Comparison of ENCODE assay signal across 20 mouse cellular contexts in the genomic region with DNA sequence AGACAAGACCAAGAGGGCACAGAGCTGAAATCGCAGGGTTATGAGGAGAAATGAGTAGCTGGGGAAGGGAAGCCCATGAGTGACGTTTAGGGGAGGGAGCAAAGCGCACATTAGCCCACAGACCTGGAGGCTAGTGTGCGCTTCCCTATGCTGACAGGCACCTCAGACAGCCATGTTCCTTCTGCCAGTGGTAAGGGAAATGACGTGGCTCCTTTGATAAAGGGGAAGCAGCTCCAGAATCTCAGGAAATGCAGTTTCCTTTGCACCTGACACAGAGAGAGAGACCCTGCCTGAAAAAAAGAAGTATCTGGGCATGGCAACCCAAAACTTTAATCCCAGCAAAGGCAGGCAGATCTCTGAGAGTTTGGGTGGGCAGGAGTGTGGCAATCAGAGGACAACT. TPM values are rescaled to one million over a fixed set of nuclear protein-coding genes. Genes with fewer than 3 reads are reported as not detected.
DNase-seq lines count a peak whose midpoint lies in the region; ATAC-seq and TF ChIP-seq lines count a peak whose summit lies in the region.
"Had no signal": no experiment of that assay in that cellular context is flagged by ENCODE, and none has a peak within 500 bp of the region (broad histone marks: within the 10 kb centered on the region; RNA-seq: fewer than 3 reads in every experiment).

No protein-coding gene starts in this region.

- WGBS in lung, embryonic 15.5 days, result 70% methylated on average over 5 of the region's 5 CpGs

- no peak overlapping the region for H3K4me3 ChIP-seq in lung, embryonic 15.5 days
- no peak overlapping the region; a peak in 2 of 4 replicates for H3K4me3 ChIP-seq in MEL (ENCODE audit: control insufficient read depth in 1 of 2, insufficient read depth in 1 of 2, low read depth in 2 of 2, low read length in 2 of 2)

- peak; percentile 28 to 44; a peak in 1 of 4 replicates for TF ChIP-seq EP300 in MEL (IDR thresholded peaks at IDR 0.05; ENCODE audit: low read depth in 1 of 2, low read length in 2 of 2)

- peak in 1 of 2 experiments; percentile 44; a peak in 1 of 4 replicates for TF ChIP-seq POLR2A in MEL (IDR thresholded peaks at IDR 0.05; ENCODE audit: control insufficient read depth in 1 of 2, insufficient read depth in 1 of 2, low read depth in 1 of 2, low read length in 2 of 2, poor library complexity in 1 of 2)

- no peaks in the 10 kb centered on the region for H3K36me3 ChIP-seq in lung, embryonic 15.5 days
- H3K36me3 ChIP-seq in MEL (ENCODE audit: control insufficient read depth in 1 of 2, insufficient read depth in 2 of 2, low read length in 2 of 2), result peaks cover 0 to 22% of the 10 kb centered on the region in 2 experiments; a peak in 2 of 4 replicates
- H3K36me3 ChIP-seq in splenic B cell, adult 2 months (ENCODE audit: control insufficient read depth, insufficient read depth, low read length, poor library complexity, severe bottlenecking), result no peaks in the 10 kb centered on the region
- H3K36me3 ChIP-seq: embryonic facial prominence, embryonic 12.5 days; neural tube, embryonic 13.5 days had no signal

- no peak for TF ChIP-seq CTCF in MEL (IDR thresholded peaks at IDR 0.05 in 2 of 3, conservative IDR thresholded peaks at IDR 0.05 in 1 of 3; ENCODE audit: control insufficient read depth in 1 of 3, insufficient read depth in 1 of 3, low read depth in 2 of 3, low read length in 3 of 3, poor library complexity in 1 of 3, severe bottlenecking in 1 of 3)

- peaks cover 12% of the 10 kb centered on the region for H3K79me2 ChIP-seq in MEL (ENCODE audit: control insufficient read depth, insufficient read depth, low read length, poor library complexity)

- peaks cover 16% of the 10 kb centered on the region for H3K4me1 ChIP-seq in lung, embryonic 15.5 days
- peaks cover 0 to 20% of the 10 kb centered on the region in 2 experiments; a peak in 3 of 4 replicates for H3K4me1 ChIP-seq in MEL (ENCODE audit: control insufficient read depth in 1 of 2, insufficient read depth in 2 of 2, low read length in 2 of 2)

- no peaks in the 10 kb centered on the region for H3K27me3 ChIP-seq in lung, embryonic 15.5 days
- H3K27me3 ChIP-seq in MEL (ENCODE audit: control insufficient read depth in 1 of 2, insufficient read depth in 2 of 2, low read length in 2 of 2), result no peaks in the 10 kb centered on the region
- H3K27me3 ChIP-seq in splenic B cell, adult 2 months (ENCODE audit: control insufficient read depth, insufficient read depth, low read length, poor library complexity, severe bottlenecking), result no peaks in the 10 kb centered on the region
- H3K27me3 ChIP-seq: embryonic facial prominence, embryonic 12.5 days; neural tube, embryonic 13.5 days had no signal

- H3K9me3 ChIP-seq in lung, embryonic 15.5 days, result no peaks in the 10 kb centered on the region
- H3K9me3 ChIP-seq in MEL (replicated peaks; ENCODE audit: insufficient read depth, low read length), result no peaks in the 10 kb centered on the region
- H3K9me3 ChIP-seq: embryonic facial prominence, embryonic 12.5 days; forebrain, embryonic 10.5 days; neural tube, embryonic 13.5 days had no signal

- no peak for ATAC-seq in lung, embryonic 15.5 days (ENCODE audit: borderline replicate concordance, extremely low read depth, low FRiP score, low TSS enrichment)

- H3K4me2 ChIP-seq in lung, embryonic 15.5 days, result no peak overlapping the region

- 0 out of 2 replicates have a peak overlapping the region, but pooled peaks have one; percentile 2 for H3K27ac ChIP-seq in lung, embryonic 15.5 days
- peak overlapping the region; percentile 62 for H3K27ac ChIP-seq in MEL (ENCODE audit: control insufficient read depth, low read depth, low read length)
- H3K27ac ChIP-seq: embryonic facial prominence, embryonic 12.5 days; neural tube, embryonic 13.5 days had no signal

- TF ChIP-seq RAD21 in MEL (IDR thresholded peaks at IDR 0.05; ENCODE audit: low read depth, low read length), result no peak

- H3K9ac ChIP-seq in lung, embryonic 15.5 days, result no peak overlapping the region
- H3K9ac ChIP-seq in MEL (ENCODE audit: control insufficient read depth, low read depth, low read length, poor library complexity, severe bottlenecking), result peak overlapping the region; percentile 30
- H3K9ac ChIP-seq: embryonic facial prominence, embryonic 12.5 days; neural tube, embryonic 13.5 days had no signal

- no peak for DNase-seq in lung, postnatal 4 days
- DNase-seq in MEL (ENCODE audit: low read depth, low spot score), result peak; percentile 74
- DNase-seq in induced T-regulatory cell, adult 2 months (ENCODE audit: low read depth), result peak; percentile 32
- peak; percentile 62 for DNase-seq in splenic B cell, adult 2 months (ENCODE audit: low read depth, low spot score)
- no peak for DNase-seq in ovary, adult 18-20 months (ENCODE audit: low spot score)
- DNase-seq in cerebellum, postnatal 36 days, result no peak
- DNase-seq: adrenal gland, postnatal 10 days; cerebellum, postnatal 10 days; heart, adult 18-20 months; kidney, postnatal 25 days; layer of hippocampus, postnatal 36 days; lung, postnatal 10 days; midbrain, embryonic 14.5 days; spleen, adult 18-20 months had no signal

TF ChIP-seq in MEL, 35 proteins besides CTCF, POLR2A, EP300 and RAD21 (continues in another document):
- TF ChIP-seq TAL1 (IDR thresholded peaks at IDR 0.05; ENCODE audit: low read length) (no peak), ELF1 (IDR thresholded peaks at IDR 0.05; ENCODE audit: low read depth, low read length) (peak; percentile 39; the same call in 1 of the 2 replicates), TCF12 (IDR thresholded peaks at IDR 0.05; ENCODE audit: low read depth, low read length) (no peak; the same call in 1 of the 2 replicates), MAZ (IDR thresholded peaks at IDR 0.05; ENCODE audit: low read depth, low read length) (no peak), SIN3A (IDR thresholded peaks at IDR 0.05; ENCODE audit: low read length) (no peak), CHD2 (IDR thresholded peaks at IDR 0.05; ENCODE audit: low read length) (no peak), CHD1 (IDR thresholded peaks at IDR 0.05; ENCODE audit: low read depth, low read length) (no peak), MAFK (IDR thresholded peaks at IDR 0.05; ENCODE audit: borderline replicate concordance, low read depth, low read length) (no peak), ETS1 (IDR thresholded peaks at IDR 0.05; ENCODE audit: low read depth, low read length) (peak; percentile 56), SMC3 (IDR thresholded peaks at IDR 0.05; ENCODE audit: low read depth, low read length) (no peak; the same call in 1 of the 2 replicates), ZMIZ1 (IDR thresholded peaks at IDR 0.05; ENCODE audit: low read depth, low read length) (no peak), RCOR1 (IDR thresholded peaks at IDR 0.05; ENCODE audit: low read depth, low read length) (no peak), BHLHE40 (IDR thresholded peaks at IDR 0.05; ENCODE audit: borderline replicate concordance, low read depth, low read length) (peak; percentile 52; the same call in 1 of the 2 replicates), NRF1 (IDR thresholded peaks at IDR 0.05; ENCODE audit: insufficient read depth, low read depth, low read length, poor library complexity, severe bottlenecking) (no peak), GATA1 (IDR thresholded peaks at IDR 0.05; ENCODE audit: low read depth, low read length) (peak; percentile 52), E2F4 (IDR thresholded peaks at IDR 0.05; ENCODE audit: borderline replicate concordance, low read depth, low read length) (no peak), USF2 (IDR thresholded peaks at IDR 0.05; ENCODE audit: borderline replicate concordance in 1 of 2, insufficient read depth in 1 of 2, low read depth in 1 of 2, low read length in 2 of 2) (no peak), USF1 (IDR thresholded peaks at IDR 0.05; ENCODE audit: low read depth, low read length) (no peak), POLR2AphosphoS5 (IDR thresholded peaks at IDR 0.05; ENCODE audit: borderline replicate concordance, low read depth, low read length) (no peak), NELFE (IDR thresholded peaks at IDR 0.05; ENCODE audit: low read depth, low read length) (peak; percentile 48), ZC3H11A (IDR thresholded peaks at IDR 0.05; ENCODE audit: low read depth, low read length) (no peak), KAT2A (conservative IDR thresholded peaks at IDR 0.05; ENCODE audit: low read depth, low read length) (no peak), HCFC1 (IDR thresholded peaks at IDR 0.05; ENCODE audit: low read depth, low read length) (peak; percentile 53; the same call in 1 of the 2 replicates), ZKSCAN1 (IDR thresholded peaks at IDR 0.05; ENCODE audit: low read depth, low read length) (no peak), TBP (IDR thresholded peaks at IDR 0.05; ENCODE audit: low read depth, low read length) (0 out of 2 replicates have a peak, but pooled peaks have one; percentile 19)

RNA-seq across cellular contexts. Expression of a gene that starts 1.0 kb away (rescaled TPM):
- 65.7 and 68.9 TPM in 2 replicates for polyA plus RNA-seq in lung, embryonic 15.5 days (2015; fragmentation: Nextera tagmentation; extraction: Ambion mirVana)
- 32.3 and 38.1 TPM in 2 replicates for total RNA-seq in MEL (2012; rRNA removed)
- polyA plus RNA-seq in MEL (2012; ENCODE audit: insufficient read depth in 1 of 2, insufficient read length in 2 of 2, low read depth in 1 of 2, low replicate concordance in 2 of 2, missing spikeins in 1 of 2), result 10 to 100 TPM in 1 of 2 experiments, not detected in 1; 43.2 TPM

RNA-seq across cellular contexts. Expression of a gene that starts 18.4 kb away (rescaled TPM):
- 46.9 and 50.3 TPM in 2 replicates for polyA plus RNA-seq in lung, embryonic 15.5 days (2015; fragmentation: Nextera tagmentation; extraction: Ambion mirVana)
- total RNA-seq in MEL (2012; rRNA removed), result 39.0 and 43.6 TPM in 2 replicates
- polyA plus RNA-seq in MEL (2012; ENCODE audit: insufficient read depth in 1 of 2, insufficient read length in 2 of 2, low read depth in 1 of 2, low replicate concordance in 2 of 2, missing spikeins in 1 of 2), result 10 to 100 TPM in 1 of 2 experiments, not detected in 1; 36.0 TPM

RNA-seq across cellular contexts. Expression of a gene that starts 26.4 kb away (rescaled TPM):
- 36.1 and 40.1 TPM in 2 replicates for polyA plus RNA-seq in lung, embryonic 15.5 days (2015; fragmentation: Nextera tagmentation; extraction: Ambion mirVana)
- total RNA-seq in MEL (2012; rRNA removed), result 18.1 and 27.2 TPM in 2 replicates
- polyA plus RNA-seq in MEL (2012; ENCODE audit: insufficient read depth in 1 of 2, insufficient read length in 2 of 2, low read depth in 1 of 2, low replicate concordance in 2 of 2, missing spikeins in 1 of 2), result 10 to 100 TPM in 1 of 2 experiments, not detected in 1; 27.0 TPM

RNA-seq across cellular contexts. Expression of a gene that starts 26.6 kb away (rescaled TPM):
- 79.9 and 81.0 TPM in 2 replicates for polyA plus RNA-seq in lung, embryonic 15.5 days (2015; fragmentation: Nextera tagmentation; extraction: Ambion mirVana)
- 261 and 278 TPM in 2 replicates for total RNA-seq in MEL (2012; rRNA removed)
- polyA plus RNA-seq in MEL (2012; ENCODE audit: insufficient read depth in 1 of 2, insufficient read length in 2 of 2, low read depth in 1 of 2, low replicate concordance in 2 of 2, missing spikeins in 1 of 2), result 100 to 1,000 TPM; 189 to 336 TPM

RNA-seq across cellular contexts. Expression of a gene that starts 35.4 kb away (rescaled TPM):
- polyA plus RNA-seq in lung, embryonic 15.5 days (2015; fragmentation: Nextera tagmentation; extraction: Ambion mirVana), result 1.3 and 2.1 TPM in 2 replicates
- not detected in 2 replicates for total RNA-seq in MEL (2012; rRNA removed)
- polyA plus RNA-seq in MEL (2012; ENCODE audit: insufficient read depth in 1 of 2, insufficient read length in 2 of 2, low read depth in 1 of 2, low replicate concordance in 2 of 2, missing spikeins in 1 of 2), result not detected
- total RNA-seq: adrenal gland, postnatal 10 days; heart, adult 18-20 months; heart, postnatal 25 days; layer of hippocampus, postnatal 36 days had no signal
- polyA plus RNA-seq: embryonic facial prominence, embryonic 12.5 days; forebrain, embryonic 10.5 days; limb, embryonic 11.5 days; midbrain, embryonic 14.5 days; neural tube, embryonic 13.5 days had no signal

Comparison
In these comparisons a context has a peak if more than half of its experiments do, and no peak if none do; other contexts are left out.
1. DNase-seq: peak in MEL (single experiment), induced T-regulatory cell, adult 2 months (single experiment) and splenic B cell, adult 2 months (single experiment); none in lung, postnatal 4 days (0 of 2), ovary, adult 18-20 months (single experiment) and cerebellum, postnatal 36 days (0 of 2).